Mouse (Mus musculus) pancreas, adult 10 weeks (tissue): ENCODE measurements around the gene Hes6. TPM values are rescaled to one million over a fixed set of nuclear protein-coding genes. Genes with fewer than 3 reads are reported as not detected.

Source experiments
- polyA plus RNA-seq: library from polyadenylated mRNA; stranded (reverse); fragments of 350-450 nt; fragmentation: Illumina TruSeq; extraction: RNeasy Lipid Tissue Mini Kit (QIAGEN cat#74804); gene quantifications from one replicate; pipeline ENCODE4 v1.2.3, GENCODE M21; 2015; ENCODE audit warnings: low read depth, low replicate concordance; ENCODE audit not compliant: insufficient read depth

The Hes6 gene
- polyA plus RNA-seq = 8.0 TPM

GRCm38 (mm10) chr1:91413898-91414594, at the start of gene Hes6:
Gene Hes6, minus strand, starts transcription at chr1:91414038.

GRCm38 (mm10) chr1:91459059-91459809, 45.4 kb upstream of the Hes6 start, which contains the start of gene Per2:
Gene Per2, minus strand, starts transcription at chr1:91459324.

GRCm38 (mm10) chr1:91398260-91399062, 15.4 kb downstream of the Hes6 start, which contains the start of gene Ilkap:
Gene Ilkap, minus strand, starts transcription at chr1:91398815.

GRCm38 (mm10) chr1:91366215-91367108, 47.4 kb downstream of the Hes6 start, which contains the start of gene Erfe:
Gene Erfe, plus strand, starts transcription at chr1:91366430.

Other genes starting within 250 kb of the Hes6 start
- gene Ramp1, start 234.2 kb downstream of the Hes6 start, polyA plus RNA-seq = 9.2 TPM
- gene Ube2f, start 163.7 kb downstream of the Hes6 start, polyA plus RNA-seq = 28.6 TPM
- gene Scly, start 115.7 kb downstream of the Hes6 start, polyA plus RNA-seq = 13.3 TPM
- gene Espnl, start 92.0 kb downstream of the Hes6 start, polyA plus RNA-seq = 0.52 TPM
- 0.78 TPM for gene Klhl30, start 63.0 kb downstream of the Hes6 start, polyA plus RNA-seq
- gene Erfe, start 47.6 kb downstream of the Hes6 start, polyA plus RNA-seq = not detected
- gene Ilkap, start 15.2 kb downstream of the Hes6 start, polyA plus RNA-seq = 36.3 TPM
- gene Per2, start 45.3 kb upstream of the Hes6 start, polyA plus RNA-seq = 4.2 TPM
- gene Traf3ip1, start 80.6 kb upstream of the Hes6 start, polyA plus RNA-seq = 1.8 TPM
- 2.1 TPM for gene Asb1, start 126.5 kb upstream of the Hes6 start, polyA plus RNA-seq